Mouse (Mus musculus) lung, embryonic 15.5 days (tissue): ENCODE data around the gene Tecpr1. TPM values are rescaled to one million over a fixed set of nuclear protein-coding genes. Genes with fewer than 3 reads are reported as not detected.

ENCODE experiments used
- ATAC-seq: fragments of 200-750 bp; cut with Nextera tagmentation; 2 replicates; pipeline ENCODE4 v1.8.0; 2017; ENCODE audit warnings: moderate number of reproducible peaks, borderline replicate concordance; ENCODE audit not compliant: low FRiP score, low TSS enrichment; ENCODE audit errors: extremely low read depth
- H3K27ac ChIP-seq: fragments of 300-500 bp; sonication (generic); 2 replicates; pipeline ENCODE4 v1.5.1; 2015; ENCODE audit warnings: moderate library complexity, mild to moderate bottlenecking, inconsistent platforms
- H3K27me3 ChIP-seq: fragments of 300-500 bp; sonication (generic); 2 replicates; pipeline ENCODE4 v1.6.1; 2015; ENCODE audit warnings: inconsistent platforms
- H3K36me3 ChIP-seq: fragments of 300-500 bp; sonication (generic); 2 replicates; pipeline ENCODE4 v1.6.1; 2015; ENCODE audit warnings: inconsistent platforms
- H3K4me1 ChIP-seq: fragments of 300-500 bp; sonication (generic); 2 replicates; pipeline ENCODE4 v1.6.1; 2015; ENCODE audit warnings: inconsistent platforms
- H3K4me2 ChIP-seq: fragments of 300-500 bp; sonication (generic); 2 replicates; pipeline ENCODE4 v1.6.1; 2015; ENCODE audit warnings: inconsistent platforms, mild to moderate bottlenecking, moderate library complexity
- H3K4me3 ChIP-seq: fragments of 300-500 bp; sonication (generic); 2 replicates; pipeline ENCODE4 v1.5.1; 2015; ENCODE audit warnings: mild to moderate bottlenecking, inconsistent platforms
- H3K9ac ChIP-seq: fragments of 300-500 bp; sonication (generic); 2 replicates; pipeline ENCODE4 v1.6.1; 2015; ENCODE audit warnings: inconsistent platforms
- H3K9me3 ChIP-seq: fragments of 300-500 bp; sonication (generic); 2 replicates; pipeline ENCODE4 v1.6.1; 2016; ENCODE audit warnings: inconsistent platforms
- WGBS: fragments of 180-500 bp; shearing (Covaris S2); methylation state at CpG from one replicate; pipeline ENCODE4 v1.1.7; 2015; 5-methylcytosine and 5-hydroxymethylcytosine counted together
- polyA plus RNA-seq: library from polyadenylated mRNA; unstranded; fragments of >200 nt; fragmentation: Nextera tagmentation; extraction: Ambion mirVana; gene quantifications from 2 replicates; pipeline ENCODE4 v1.2.1, GENCODE M21; 2015

The Tecpr1 gene
- polyA plus RNA-seq: 21.2 and 25.1 TPM in 2 replicates

- H3K9ac ChIP-seq: peak within 1 kb of the TSS; percentile 66
- H3K4me2 ChIP-seq: peak within 1 kb of the TSS; percentile 77
- H3K27me3 ChIP-seq: no peaks in the 10 kb centered on the region
- H3K4me1 ChIP-seq: peaks cover 24% of the 10 kb centered on the region
- H3K9me3 ChIP-seq: no peaks in the 10 kb centered on the region
- H3K4me3 ChIP-seq: peak within 1 kb of the TSS; percentile 67
- peak within 1 kb of the TSS; percentile 74 for H3K27ac ChIP-seq
- under 1% methylated on average over 37 of the region's 37 CpGs for WGBS
- H3K36me3 ChIP-seq: no peaks in the 10 kb centered on the region
- ATAC-seq: peak; percentile 98
Measured at GRCm38 (mm10) chr5:144223503-144223862, at the start of gene Tecpr1. Tecpr1 (minus strand) TSS chr5:144223615.

- H3K4me2 ChIP-seq: no peak overlapping the region
- H3K27me3 ChIP-seq: no peaks in the 10 kb centered on the region
- H3K4me3 ChIP-seq: no peak overlapping the region
- WGBS: 18% methylated on average over 5 of the region's 5 CpGs
- H3K9me3 ChIP-seq: no peaks in the 10 kb centered on the region
- H3K4me1 ChIP-seq: peaks cover 32% of the 10 kb centered on the region
- no peak overlapping the region for H3K9ac ChIP-seq
- H3K36me3 ChIP-seq: 0 out of 2 replicates have a peak, but pooled peaks cover under 1% of the 10 kb centered on the region
- H3K27ac ChIP-seq: no peak overlapping the region
- no peak for ATAC-seq
Measured at GRCm38 (mm10) chr5:144271772-144272171, 48.4 kb upstream of the Tecpr1 start.

GRCm38 (mm10) chr5:144271118-144271517 lies 47.7 kb upstream of the Tecpr1 start:
- Histone ChIP-seq H3K36me3 (0 out of 2 replicates have a peak, but pooled peaks cover 3% of the 10 kb centered on the region), H3K4me2 (no peak overlapping the region), H3K9me3 (no peaks in the 10 kb centered on the region), H3K4me3 (no peak overlapping the region), H3K4me1 (peaks cover 32% of the 10 kb centered on the region), H3K27ac (no peak overlapping the region), H3K27me3 (no peaks in the 10 kb centered on the region), H3K9ac (no peak overlapping the region)
- WGBS: 61% methylated on average over 3 of the region's 3 CpGs
- no peak for ATAC-seq

GRCm38 (mm10) chr5:144270420-144270819 lies 47.0 kb upstream of the Tecpr1 start:
- Histone ChIP-seq H3K9me3 (no peaks in the 10 kb centered on the region), H3K4me3 (no peak overlapping the region), H3K4me2 (no peak overlapping the region), H3K4me1 (peaks cover 32% of the 10 kb centered on the region), H3K9ac (no peak overlapping the region), H3K36me3 (0 out of 2 replicates have a peak, but pooled peaks cover 4% of the 10 kb centered on the region), H3K27me3 (no peaks in the 10 kb centered on the region), H3K27ac (no peak overlapping the region)
- no peak for ATAC-seq
- 87% methylated on average over 8 of the region's 8 CpGs for WGBS

- Histone ChIP-seq H3K27ac (no peak overlapping the region), H3K9me3 (no peaks in the 10 kb centered on the region), H3K4me2 (no peak overlapping the region), H3K9ac (no peak overlapping the region), H3K36me3 (peaks cover 6% of the 10 kb centered on the region; the same call in 1 of the 2 replicates), H3K4me3 (no peak overlapping the region), H3K27me3 (no peaks in the 10 kb centered on the region), H3K4me1 (peaks cover 29% of the 10 kb centered on the region)
- 93% methylated on average over 7 of the region's 7 CpGs for WGBS
- no peak for ATAC-seq
Measured at GRCm38 (mm10) chr5:144269926-144270325, 46.5 kb upstream of the Tecpr1 start.

GRCm38 (mm10) chr5:144267535-144268241 lies 44.3 kb upstream of the Tecpr1 start:
- peaks cover 12% of the 10 kb centered on the region; the same call in 1 of the 2 replicates for H3K36me3 ChIP-seq
- no peak for ATAC-seq
- WGBS: 51% methylated on average over 8 of the region's 8 CpGs
- peaks cover 34% of the 10 kb centered on the region for H3K4me1 ChIP-seq
- no peaks in the 10 kb centered on the region for H3K27me3 ChIP-seq
- 0 out of 2 replicates have a peak overlapping the region, but pooled peaks have one; percentile 41 for H3K27ac ChIP-seq
- no peak overlapping the region for H3K4me3 ChIP-seq
- no peak overlapping the region for H3K4me2 ChIP-seq
- H3K9me3 ChIP-seq: no peaks in the 10 kb centered on the region
- no peak overlapping the region for H3K9ac ChIP-seq

GRCm38 (mm10) chr5:144263496-144263895 lies 40.1 kb upstream of the Tecpr1 start:
- H3K4me2 ChIP-seq: no peak overlapping the region; the same call in 1 of the 2 replicates
- ATAC-seq: no peak
- H3K27ac ChIP-seq: peak overlapping the region; percentile 65
- no peak overlapping the region for H3K4me3 ChIP-seq
- peaks cover 63% of the 10 kb centered on the region for H3K4me1 ChIP-seq
- no peak overlapping the region for H3K9ac ChIP-seq
- no peaks in the 10 kb centered on the region for H3K27me3 ChIP-seq
- WGBS: 70% methylated on average over 13 of the region's 13 CpGs
- H3K36me3 ChIP-seq: peaks cover 25% of the 10 kb centered on the region; the same call in 1 of the 2 replicates
- H3K9me3 ChIP-seq: no peaks in the 10 kb centered on the region

- Histone ChIP-seq H3K4me3 (no peak overlapping the region), H3K36me3 (peaks cover 25% of the 10 kb centered on the region; the same call in 1 of the 2 replicates), H3K27ac (peak overlapping the region; percentile 65), H3K4me2 (no peak overlapping the region; the same call in 1 of the 2 replicates), H3K4me1 (peaks cover 63% of the 10 kb centered on the region), H3K9me3 (no peaks in the 10 kb centered on the region), H3K9ac (no peak overlapping the region), H3K27me3 (no peaks in the 10 kb centered on the region)
- WGBS: 47% methylated on average over 9 of the region's 9 CpGs
- no peak; the same call in 1 of the 2 replicates for ATAC-seq
Measured at GRCm38 (mm10) chr5:144263082-144263481, 39.7 kb upstream of the Tecpr1 start.

GRCm38 (mm10) chr5:144261829-144262228 lies 38.4 kb upstream of the Tecpr1 start:
- Histone ChIP-seq H3K9me3 (no peaks in the 10 kb centered on the region), H3K4me3 (no peak overlapping the region), H3K27ac (0 out of 2 replicates have a peak overlapping the region, but pooled peaks have one; percentile 24), H3K4me1 (peaks cover 63% of the 10 kb centered on the region), H3K36me3 (peaks cover 25% of the 10 kb centered on the region; the same call in 1 of the 2 replicates), H3K9ac (no peak overlapping the region), H3K27me3 (no peaks in the 10 kb centered on the region), H3K4me2 (no peak overlapping the region)
- ATAC-seq: no peak
- WGBS: 83% methylated on average over 5 of the region's 5 CpGs

GRCm38 (mm10) chr5:144261309-144261708 lies 37.9 kb upstream of the Tecpr1 start:
- WGBS: 68% methylated on average over 9 of the region's 9 CpGs
- no peaks in the 10 kb centered on the region for H3K27me3 ChIP-seq
- H3K27ac ChIP-seq: no peak overlapping the region
- no peak overlapping the region for H3K4me2 ChIP-seq
- peaks cover 24% of the 10 kb centered on the region; the same call in 1 of the 2 replicates for H3K36me3 ChIP-seq
- no peak overlapping the region for H3K4me3 ChIP-seq
- no peak for ATAC-seq
- H3K9ac ChIP-seq: no peak overlapping the region
- H3K9me3 ChIP-seq: no peaks in the 10 kb centered on the region
- peaks cover 69% of the 10 kb centered on the region for H3K4me1 ChIP-seq

- H3K4me3 ChIP-seq: no peak overlapping the region
- no peak for ATAC-seq
- H3K9ac ChIP-seq: no peak overlapping the region
- H3K4me2 ChIP-seq: no peak overlapping the region
- no peaks in the 10 kb centered on the region for H3K9me3 ChIP-seq
- peaks cover 20% of the 10 kb centered on the region; the same call in 1 of the 2 replicates for H3K36me3 ChIP-seq
- H3K4me1 ChIP-seq: peaks cover 69% of the 10 kb centered on the region
- H3K27ac ChIP-seq: no peak overlapping the region
- H3K27me3 ChIP-seq: no peaks in the 10 kb centered on the region
- WGBS: 71% methylated on average over 8 of the region's 8 CpGs
Measured at GRCm38 (mm10) chr5:144260464-144260863, 37.0 kb upstream of the Tecpr1 start.

GRCm38 (mm10) chr5:144259228-144259627 lies 35.8 kb upstream of the Tecpr1 start:
- Histone ChIP-seq H3K9me3 (no peaks in the 10 kb centered on the region), H3K4me3 (peak overlapping the region; percentile 83; the same call in 1 of the 2 replicates), H3K27me3 (no peaks in the 10 kb centered on the region), H3K36me3 (peaks cover 13% of the 10 kb centered on the region; the same call in 1 of the 2 replicates), H3K9ac (0 out of 2 replicates have a peak overlapping the region, but pooled peaks have one; percentile 5), H3K4me2 (peak overlapping the region; percentile 81), H3K4me1 (peaks cover 72% of the 10 kb centered on the region), H3K27ac (peak overlapping the region; percentile 93; the same call in 1 of the 2 replicates)
- 66% methylated on average over 6 of the region's 6 CpGs for WGBS
- ATAC-seq: no peak
